Mouse (Mus musculus) left cerebral cortex, adult 18-20 months (tissue): ENCODE measurements around the gene Mllt6. TPM values are rescaled to one million over a fixed set of nuclear protein-coding genes. Genes with fewer than 3 reads are reported as not detected.
"Not testable (repeated sequence)": the region's sequence is repeated elsewhere in the genome, so short reads cannot be mapped to it uniquely, and the experiment has no call there.

Experiments used
- DNase-seq, 2 experiments: peaks; one replicate each; pipeline ENCODE4 v3.0.0; 2021 to 2022; ENCODE audit warnings: low spot score in 2 of 2, mixed read lengths in 1 of 2
- microRNA-seq, 2 experiments: library from miRNA; unstranded; fragments of <30 nt; microRNA quantifications; one replicate each; pipeline ENCODE4 v1.2.0; 2021
- total RNA-seq, 2 experiments: library from RNA; stranded (reverse); gene quantifications; 2 replicates each; pipeline ENCODE4 v1.2.3; 2021

Mllt6 gene
- total RNA-seq, 2 experiments from 2014 or later = 135 to 149 TPM

- no peak for DNase-seq
Measured at GRCm38 (mm10) chr11:97713896-97714295, 50.7 kb downstream of the Mllt6 start.

- DNase-seq = no peak
Measured at GRCm38 (mm10) chr11:97714356-97714755, 51.1 kb downstream of the Mllt6 start.

GRCm38 (mm10) chr11:97714784-97715760 lies 51.9 kb downstream of the Mllt6 start:
- peak in 1 of 2 experiments; percentile 25 for DNase-seq

GRCm38 (mm10) chr11:97716021-97716420 lies 52.8 kb downstream of the Mllt6 start:
- DNase-seq = no peak

- DNase-seq = no peak
Measured at GRCm38 (mm10) chr11:97717369-97718280, 54.4 kb downstream of the Mllt6 start.

- DNase-seq = no peak
Measured at GRCm38 (mm10) chr11:97718281-97718860, 55.2 kb downstream of the Mllt6 start.

GRCm38 (mm10) chr11:97719041-97719440 lies 55.8 kb downstream of the Mllt6 start:
- no peak for DNase-seq

- no peak for DNase-seq
Measured at GRCm38 (mm10) chr11:97721338-97721737, 58.1 kb downstream of the Mllt6 start.

- no peak for DNase-seq
Measured at GRCm38 (mm10) chr11:97723709-97724108, 60.5 kb downstream of the Mllt6 start.

- DNase-seq = no peak
Measured at GRCm38 (mm10) chr11:97728311-97728710, 65.1 kb downstream of the Mllt6 start.

GRCm38 (mm10) chr11:97728730-97729129 lies 65.5 kb downstream of the Mllt6 start:
- no peak for DNase-seq

GRCm38 (mm10) chr11:97733689-97734088 lies 70.5 kb downstream of the Mllt6 start:
- no peak for DNase-seq

- not testable (repeated sequence) for DNase-seq
Measured at GRCm38 (mm10) chr11:97734810-97735209, 71.6 kb downstream of the Mllt6 start.

Small RNA genes lying within 50 kb of the gene (microRNA-seq; reads per million reads assigned to microRNA genes)
- gene Gm24158 = 0 to 0.42 reads per million in 2 experiments
- gene Mir6927 = 2.1 to 2.2 reads per million in 2 experiments

Other genes with a start within 250 kb of the Mllt6 start
- gene Arhgap23, start 247.9 kb upstream of the Mllt6 start, total RNA-seq = 10 to 100 TPM; 66.5 to 75.0 TPM
- gene 4933428G20Rik, start 163.1 kb upstream of the Mllt6 start, total RNA-seq = not detected
- gene Srcin1, start 87.2 kb upstream of the Mllt6 start, total RNA-seq = 100 to 1,000 TPM; 246 to 287 TPM
- 100 to 1,000 TPM; 103 to 109 TPM for gene Epop, start 33.7 kb upstream of the Mllt6 start, total RNA-seq
- gene Cisd3, start 22.4 kb downstream of the Mllt6 start, total RNA-seq = 10 to 100 TPM; 54.7 to 57.2 TPM
- gene Pcgf2, start 37.1 kb downstream of the Mllt6 start, total RNA-seq = 10 to 100 TPM; 32.4 to 35.2 TPM
- gene Psmb3, start 40.0 kb downstream of the Mllt6 start, total RNA-seq = 100 to 1,000 TPM; 122 to 128 TPM
- gene Pip4k2b, start 81.3 kb downstream of the Mllt6 start, total RNA-seq = 100 to 1,000 TPM; 120 to 123 TPM
- 10 to 100 TPM; 18.7 to 19.9 TPM for gene Cwc25, start 103.1 kb downstream of the Mllt6 start, total RNA-seq
- 1 to 10 TPM in 1 of 2 experiments, under 1 TPM in 1; 0.98 to 1.1 TPM for gene 1700001P01Rik, start 112.5 kb downstream of the Mllt6 start, total RNA-seq
- 100 to 1,000 TPM; 351 to 356 TPM for gene Rpl23, start 119.0 kb downstream of the Mllt6 start, total RNA-seq
- gene Lasp1, start 135.6 kb downstream of the Mllt6 start, total RNA-seq = 100 to 1,000 TPM; 165 to 168 TPM
- gene B230217C12Rik, start 177.4 kb downstream of the Mllt6 start, total RNA-seq = 10 to 100 TPM; 73.9 to 75.8 TPM
- gene Fbxo47, start 220.7 kb downstream of the Mllt6 start, total RNA-seq = 1 to 10 TPM; 3.6 to 4.5 TPM